Mouse (Mus musculus): ENCODE measurements around the gene March1.
"Not testable (repeated sequence)": the region's sequence is repeated elsewhere in the genome, so short reads cannot be mapped to it uniquely, and the experiment has no call there.

March1 gene

GRCm38 (mm10) chr8:66317824-66318223, 700.1 kb downstream of the March1 start:
- DNase-seq (ENCODE audit: low spot score in 2 of 2) = no peak

DNA sequence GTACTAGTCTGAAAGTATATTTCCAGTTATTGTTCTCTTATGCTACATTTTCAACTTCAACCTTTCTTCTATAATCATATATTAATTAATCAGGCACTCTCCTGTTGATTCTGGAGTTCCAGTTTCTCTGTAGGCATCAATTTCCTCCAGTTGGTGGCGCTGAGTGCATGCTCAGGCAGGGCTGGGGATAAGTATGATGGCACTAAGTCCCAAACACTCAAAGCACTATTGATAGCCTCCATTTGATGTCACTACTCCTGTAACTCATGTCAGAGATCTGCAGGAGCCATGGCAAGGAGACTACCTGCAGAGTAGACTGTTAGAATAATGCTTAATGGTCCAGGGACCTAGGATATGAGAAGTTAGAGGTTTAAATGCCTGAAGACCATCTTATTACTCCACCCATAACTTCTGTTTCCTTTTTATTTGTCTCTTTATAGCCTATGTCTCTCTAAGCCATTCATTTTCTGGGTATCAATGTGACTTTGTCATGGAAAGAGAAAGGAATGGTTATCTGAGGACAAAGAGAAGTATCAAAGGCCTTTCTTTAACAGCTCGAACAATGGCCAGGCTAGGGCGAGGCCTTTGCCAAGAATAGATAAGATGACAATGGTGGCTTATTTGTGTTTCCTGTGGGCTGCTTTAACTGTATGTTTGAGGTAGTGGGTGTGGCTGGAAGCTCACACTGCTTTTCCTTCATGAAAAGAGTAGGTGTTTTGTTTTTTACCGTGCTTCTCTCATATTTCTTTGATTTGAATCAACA, 705.5 kb downstream of the March1 start:
- DNase-seq (ENCODE audit: low spot score in 2 of 2) = no peak

DNA sequence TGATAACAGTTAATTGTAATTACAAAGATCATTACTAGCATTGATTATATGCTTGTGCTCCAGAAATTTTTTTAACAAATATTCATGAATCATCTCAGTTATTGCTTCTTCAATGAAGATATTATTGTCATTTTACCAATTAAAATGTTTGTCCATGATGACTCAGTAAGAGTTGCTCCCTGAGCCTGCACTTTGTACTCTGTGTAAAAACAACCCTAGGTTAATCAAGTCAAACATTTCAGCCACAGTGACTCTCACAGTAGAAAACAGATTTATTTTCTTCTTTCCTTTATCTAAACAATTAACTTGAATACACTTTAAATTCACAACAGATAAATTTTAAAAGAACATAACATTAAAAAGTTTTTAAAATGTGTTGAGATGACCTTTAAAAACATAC, 708.7 kb downstream of the March1 start:
- no peak for DNase-seq (ENCODE audit: low spot score in 2 of 2)

DNA sequence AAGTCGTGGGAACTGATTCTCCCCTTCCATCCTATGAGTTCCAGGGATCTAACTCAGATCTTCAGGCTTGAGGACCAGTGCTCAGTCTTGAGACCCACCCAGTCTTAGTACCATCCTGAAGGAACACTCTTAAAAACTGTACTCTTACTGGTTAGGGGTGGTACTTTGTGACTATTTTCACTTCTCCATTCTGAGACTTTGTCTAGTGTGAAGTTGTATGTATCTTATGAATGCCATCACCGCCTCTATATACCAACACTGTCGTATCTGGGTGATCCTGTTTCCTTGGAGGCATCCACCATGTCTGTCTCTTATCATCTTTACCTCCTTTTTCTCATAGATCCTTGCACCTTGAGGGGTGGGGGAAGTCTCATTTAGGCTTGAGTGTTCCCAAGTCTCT, 714.5 kb downstream of the March1 start:
- no peak for DNase-seq (ENCODE audit: low spot score in 2 of 2)

DNA sequence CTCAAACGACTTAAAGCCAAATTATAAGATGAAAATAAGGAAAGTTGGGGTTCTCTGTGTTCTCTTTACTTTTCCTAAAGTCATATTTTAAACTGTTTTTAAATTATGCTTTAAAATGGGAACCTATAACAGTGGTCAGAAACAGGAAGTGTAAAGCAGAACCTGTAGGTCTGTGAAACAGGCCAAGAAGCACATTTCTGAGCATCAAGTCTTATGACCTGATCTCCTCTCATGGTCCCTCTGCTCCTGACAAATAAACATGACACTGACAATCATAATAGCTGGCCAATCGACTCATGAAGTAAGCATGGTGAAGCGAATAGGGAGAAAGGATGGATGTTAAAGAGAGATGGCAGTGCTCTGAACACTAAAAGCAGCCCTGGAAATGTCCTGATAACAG, 716.6 kb downstream of the March1 start:
- no peak for DNase-seq (ENCODE audit: low spot score in 2 of 2)

DNA sequence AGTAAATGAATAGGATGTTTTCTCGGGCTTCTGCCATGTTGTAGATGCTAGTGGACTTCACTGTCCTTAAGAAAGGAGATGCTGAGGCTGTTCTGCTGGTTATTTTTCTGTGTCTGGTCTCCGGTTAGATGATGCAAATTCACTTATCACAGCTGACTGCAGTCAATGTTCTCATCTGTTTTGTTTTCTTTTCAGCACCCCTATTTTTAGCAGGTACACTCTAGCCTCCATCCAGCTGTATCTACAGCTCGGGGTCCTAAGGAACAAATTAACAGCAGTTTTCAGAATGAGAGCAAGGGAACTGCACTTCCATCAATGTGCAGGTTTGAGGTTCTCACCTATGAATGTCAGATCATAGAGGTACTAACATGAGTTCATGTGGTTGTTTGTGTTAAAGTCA, 721.9 kb downstream of the March1 start:
- DNase-seq (ENCODE audit: low spot score in 2 of 2) = no peak

GRCm38 (mm10) chr8:66342928-66343327, 725.2 kb downstream of the March1 start:
- no peak for DNase-seq (ENCODE audit: low spot score in 2 of 2)

GRCm38 (mm10) chr8:66362882-66363801, 745.4 kb downstream of the March1 start:
- no peak for DNase-seq (ENCODE audit: low spot score in 2 of 2)

GRCm38 (mm10) chr8:66383694-66384373, 766.1 kb downstream of the March1 start:
- DNase-seq (ENCODE audit: low spot score in 2 of 2) = no peak

- no peak for DNase-seq (ENCODE audit: low spot score in 2 of 2)
Measured at GRCm38 (mm10) chr8:66386008-66386407, 768.3 kb downstream of the March1 start.

- no peak for DNase-seq (ENCODE audit: low spot score in 2 of 2)
Measured at GRCm38 (mm10) chr8:66388693-66389092, 771.0 kb downstream of the March1 start.

GRCm38 (mm10) chr8:66391554-66391953, 773.9 kb downstream of the March1 start:
- no peak for DNase-seq (ENCODE audit: low spot score in 2 of 2)

DNA sequence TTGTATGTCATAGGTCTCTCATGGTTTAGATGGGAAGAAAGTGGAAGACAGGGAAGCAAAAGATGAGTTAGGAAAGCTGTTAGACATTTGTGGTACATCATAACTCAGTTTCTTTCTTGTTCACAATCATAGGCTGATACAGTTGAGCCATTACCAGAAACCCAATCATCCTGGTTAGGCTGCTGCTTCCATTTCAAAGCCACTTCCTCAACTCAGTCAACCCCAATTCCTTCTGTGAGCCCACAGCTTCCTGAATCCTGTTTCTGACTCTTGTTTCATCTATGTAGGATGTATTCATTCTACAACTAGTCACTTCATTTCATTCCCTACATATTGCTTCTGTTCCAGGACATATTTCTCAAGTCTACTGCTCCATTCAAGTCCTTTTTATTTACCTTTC, 775.2 kb downstream of the March1 start:
- no peak for DNase-seq (ENCODE audit: low spot score in 2 of 2)

DNA sequence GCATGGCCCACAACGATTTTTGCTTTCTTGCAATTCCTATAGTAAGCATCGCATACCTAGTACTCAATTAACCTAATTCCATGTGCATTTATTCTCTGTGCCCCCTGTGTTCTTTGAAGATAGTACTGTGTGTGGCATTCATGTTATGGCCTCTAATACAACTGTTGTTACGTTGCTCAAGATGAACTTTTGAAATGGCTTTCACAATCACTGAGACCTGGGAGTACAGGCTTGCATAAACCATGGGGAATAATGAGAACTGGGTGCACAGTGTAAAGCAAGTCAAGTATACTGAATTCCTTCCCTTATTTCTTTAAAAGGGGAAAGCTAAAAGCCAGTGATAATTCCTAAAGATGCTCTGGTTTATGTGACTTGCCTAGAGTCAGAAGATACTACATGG, 776.4 kb downstream of the March1 start:
- no peak for DNase-seq (ENCODE audit: low spot score in 2 of 2)

- DNase-seq (ENCODE audit: low spot score in 2 of 2) = no peak
Measured at GRCm38 (mm10) chr8:66397811-66398210, 780.1 kb downstream of the March1 start.

GRCm38 (mm10) chr8:66400050-66400449, 782.4 kb downstream of the March1 start:
- DNase-seq (ENCODE audit: low spot score in 2 of 2) = no peak

DNA sequence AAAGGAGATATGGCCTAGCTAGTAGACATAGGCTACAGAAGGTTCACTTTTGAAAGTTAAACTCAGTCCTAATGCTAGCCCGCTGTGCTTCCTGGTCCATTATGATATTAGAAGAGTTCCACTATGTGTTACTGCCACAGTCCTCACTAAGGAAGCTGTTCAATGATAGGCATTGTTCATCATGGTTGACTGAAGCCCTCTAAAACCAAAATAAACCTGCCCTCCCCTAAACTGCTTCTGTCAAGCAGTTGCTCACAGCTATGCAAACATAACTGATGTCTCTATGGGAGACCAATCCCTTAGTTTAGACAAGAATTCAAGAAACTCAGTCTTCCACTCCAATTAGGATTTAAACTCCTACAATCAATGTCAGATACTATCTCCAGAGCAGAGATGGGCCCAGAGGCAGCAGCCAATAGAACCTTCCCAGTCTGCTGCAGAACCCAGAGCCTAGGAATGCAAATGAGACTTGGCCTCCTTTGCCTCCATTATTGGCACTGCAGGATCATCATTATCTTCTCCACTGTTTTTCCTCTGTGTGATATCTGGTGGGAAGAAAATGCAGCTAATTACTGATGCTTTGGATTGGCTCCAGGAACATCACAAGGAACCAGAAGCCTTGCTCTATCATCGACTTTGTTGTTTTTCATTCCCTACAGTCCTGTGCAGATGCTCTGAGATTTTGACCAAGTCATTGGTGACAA, 787.2 kb downstream of the March1 start:
- no peak for DNase-seq (ENCODE audit: low spot score in 2 of 2)

DNA sequence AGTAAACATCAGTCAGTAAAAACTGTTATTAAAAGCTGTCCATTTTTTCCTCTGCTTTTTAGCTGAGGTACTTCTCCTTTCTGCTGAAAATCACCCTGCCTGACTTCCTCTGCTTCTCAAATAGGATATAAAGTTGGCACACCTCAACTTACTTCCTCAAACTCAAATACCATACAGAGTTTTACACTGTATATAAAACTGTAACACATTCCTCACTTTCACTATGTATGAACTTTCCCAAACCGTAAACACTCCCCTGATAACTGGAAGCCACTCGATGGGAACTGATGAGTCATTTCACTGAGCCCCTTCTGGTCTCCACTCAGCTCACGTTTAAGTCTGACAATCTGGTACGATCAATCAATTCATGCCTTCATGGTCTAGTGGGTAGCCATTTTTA, 788.1 kb downstream of the March1 start:
- DNase-seq (ENCODE audit: low spot score in 2 of 2) = not testable (repeated sequence)

DNA sequence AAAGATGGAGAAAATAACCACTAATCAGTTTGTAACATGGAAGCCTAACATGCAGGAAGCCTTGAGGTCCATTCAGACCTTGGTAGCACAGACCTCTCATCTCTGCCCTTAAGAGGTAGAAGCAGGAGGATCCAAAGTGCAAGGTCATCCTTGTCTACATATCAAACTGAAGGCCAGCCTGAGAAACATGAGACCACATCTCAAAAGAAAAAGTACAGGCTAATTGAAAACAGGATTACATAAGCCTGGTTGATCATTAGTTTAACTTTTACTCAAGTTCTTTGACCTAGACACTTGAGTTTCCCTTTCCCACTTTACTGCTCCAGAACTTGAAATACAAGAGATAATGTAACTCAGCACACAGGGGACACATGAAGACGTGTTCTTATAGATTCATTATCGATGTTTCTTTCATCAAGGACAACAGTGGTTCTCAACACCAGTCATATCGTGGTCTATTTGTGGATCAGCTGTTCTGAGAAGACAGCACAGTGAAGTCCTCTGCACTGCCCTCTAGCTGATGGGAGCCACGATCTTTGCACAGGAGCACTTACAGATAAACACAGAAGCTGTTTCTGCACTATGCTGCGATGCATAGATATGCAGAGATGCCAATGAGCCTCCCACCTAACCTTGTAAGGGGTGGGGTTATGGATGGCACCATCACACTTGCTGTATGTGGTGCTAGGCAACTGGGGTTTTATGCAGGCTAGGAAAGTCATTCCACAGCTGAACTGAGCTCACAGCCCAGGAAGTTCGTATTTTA, 789.1 kb downstream of the March1 start:
- DNase-seq (ENCODE audit: low spot score in 2 of 2) = no peak

GRCm38 (mm10) chr8:66410080-66410615, 792.4 kb downstream of the March1 start:
- no peak for DNase-seq (ENCODE audit: low spot score in 2 of 2)

DNA sequence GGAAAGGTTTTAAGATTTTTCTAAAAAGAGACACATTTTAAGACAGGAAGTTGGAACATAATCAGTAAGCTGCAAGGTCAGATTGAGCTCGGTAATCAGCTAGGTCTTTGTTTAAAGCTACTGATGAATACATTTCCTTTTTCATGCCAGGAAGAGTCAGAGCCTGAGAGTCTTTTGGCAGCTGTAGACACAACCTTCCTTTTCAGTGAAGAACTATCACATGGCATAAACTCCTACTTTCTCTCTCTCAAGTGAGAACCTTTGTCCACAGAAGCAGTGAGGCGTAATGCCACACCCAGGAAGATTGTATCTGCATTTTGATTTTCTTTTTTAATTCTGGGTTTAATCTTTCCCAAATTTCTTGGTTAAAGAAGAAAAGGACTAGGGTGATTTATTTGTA, 795.4 kb downstream of the March1 start:
- no peak for DNase-seq (ENCODE audit: low spot score in 2 of 2)
